Mouse (Mus musculus) MN1 (cell line): ENCODE measurements around the gene Gm15448.
"Not testable (repeated sequence)": the region's sequence is repeated elsewhere in the genome, so short reads cannot be mapped to it uniquely, and the experiment has no call there.

Source experiments
- DNase-seq: peaks from one replicate; pipeline ENCODE4 v3.0.0-alpha.2; 2016; ENCODE audit warnings: low spot score

The Gm15448 gene

GRCm38 (mm10) chr7:3825599-3825998 is at the start of gene Gm15448:
Gm15448 (minus strand) TSS chr7:3825687.
- DNase-seq = not testable (repeated sequence)

GRCm38 (mm10) chr7:3875032-3875431 is 49.5 kb upstream of the Gm15448 start:
- not testable (repeated sequence) for DNase-seq

GRCm38 (mm10) chr7:3844951-3845350 is 19.5 kb upstream of the Gm15448 start, which contains the start of gene Pira2:
Pira2 (minus strand) TSS chr7:3845051.
- not testable (repeated sequence) for DNase-seq

GRCm38 (mm10) chr7:3837854-3838253 is 12.4 kb upstream of the Gm15448 start:
- not testable (repeated sequence) for DNase-seq

- DNase-seq = not testable (repeated sequence)
These were observed 5.1 kb upstream of the Gm15448 start for GRCm38 (mm10) chr7:3830633-3831032.

GRCm38 (mm10) chr7:3811912-3812311 is 13.6 kb downstream of the Gm15448 start:
- not testable (repeated sequence) for DNase-seq

GRCm38 (mm10) chr7:3802935-3803334 is 22.6 kb downstream of the Gm15448 start:
- not testable (repeated sequence) for DNase-seq

GRCm38 (mm10) chr7:3799940-3800339 is 25.5 kb downstream of the Gm15448 start:
- not testable (repeated sequence) for DNase-seq

GRCm38 (mm10) chr7:3796286-3796685 is 29.2 kb downstream of the Gm15448 start:
- DNase-seq = not testable (repeated sequence)
